Mouse (Mus musculus): ENCODE measurements at regions not wholly inside any gene's neighbourhood (a gene's known extent, or its start where the extent isn't known, plus 50 kb on each side); places are given as distances from the start of the nearest gene placed in this dataset.
A peak's percentile ranks its signal among the peaks of the same experiment; 100 is the strongest.

DNA sequence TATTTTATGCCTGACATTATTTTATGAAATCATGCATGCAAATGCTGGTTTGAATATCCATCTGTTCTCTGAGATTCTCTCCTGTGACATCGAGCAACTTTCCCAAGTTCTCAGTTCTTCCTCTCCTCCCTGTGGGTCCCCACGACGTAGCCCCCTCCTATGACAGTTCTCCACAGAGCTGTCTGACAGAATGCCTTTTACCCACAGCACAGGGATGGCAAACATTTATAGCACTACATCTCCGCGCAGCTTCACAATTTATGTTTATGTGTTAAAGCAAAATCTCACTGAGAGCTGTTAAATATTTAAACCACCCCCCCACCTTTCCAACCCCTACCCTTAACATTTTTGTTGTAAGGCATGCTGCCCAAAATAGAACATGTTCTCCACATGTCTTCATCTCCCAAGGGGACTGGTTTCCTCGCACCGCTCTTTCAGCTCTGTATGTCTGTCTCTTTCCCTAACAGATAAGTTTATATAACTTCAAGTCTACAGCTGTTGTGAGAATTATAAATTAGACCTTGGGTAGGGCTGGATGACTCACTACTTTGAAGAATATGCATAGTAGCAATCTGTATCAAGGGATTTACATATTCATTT is 63.5 kb upstream of the Ndst3 start:
- DNase-seq, result peak; percentile 12

DNA sequence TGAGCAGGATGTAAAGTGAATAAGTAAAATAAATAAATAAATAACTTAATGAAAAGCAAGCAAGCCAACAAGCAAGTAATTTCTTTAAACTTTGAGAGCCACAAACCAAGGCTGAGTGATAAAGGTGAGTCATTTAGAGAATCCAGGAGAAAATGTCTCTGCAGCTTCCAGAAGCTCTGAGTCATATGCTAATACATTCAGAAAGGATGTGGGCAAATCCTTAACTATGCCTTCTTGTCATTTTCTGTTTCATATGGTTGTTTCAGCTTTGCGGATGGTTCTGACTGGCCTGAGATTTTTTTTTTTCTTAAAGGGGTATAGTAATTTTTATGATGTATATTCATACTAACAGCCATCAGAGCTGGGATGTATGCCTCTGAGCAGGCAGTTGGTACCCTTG is 64.3 kb upstream of the Ndst3 start:
- no peak for DNase-seq

DNA sequence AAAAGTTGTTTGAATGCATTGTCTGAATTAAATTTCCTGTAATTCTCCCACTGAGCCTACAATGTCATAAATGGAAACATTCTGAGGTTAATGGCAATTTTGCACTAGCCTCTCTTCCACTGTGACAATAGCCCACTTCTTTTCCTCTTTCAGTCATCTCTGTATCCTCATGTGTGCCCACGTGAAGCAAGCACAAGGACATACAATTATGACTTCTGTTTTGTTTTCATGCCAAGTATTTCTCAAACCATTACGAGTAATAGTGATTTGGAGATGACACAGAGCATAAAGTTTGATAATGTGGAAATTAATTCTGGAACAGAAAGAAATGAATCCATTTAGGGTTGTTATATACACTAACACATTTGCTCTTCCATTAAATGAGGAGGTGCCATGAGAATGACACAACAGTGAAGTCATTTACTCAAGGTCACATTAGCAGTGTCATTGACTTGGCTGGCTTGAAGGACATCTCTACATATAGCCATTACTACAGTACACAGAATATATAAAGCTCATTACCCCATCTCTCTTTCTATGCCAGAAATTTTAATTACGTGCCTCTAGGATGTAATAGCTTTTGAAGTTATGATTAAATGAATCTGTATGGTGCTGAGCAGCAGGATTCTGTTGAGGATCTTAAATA is 75.4 kb upstream of the Ndst3 start:
- DNase-seq, result no peak

DNA sequence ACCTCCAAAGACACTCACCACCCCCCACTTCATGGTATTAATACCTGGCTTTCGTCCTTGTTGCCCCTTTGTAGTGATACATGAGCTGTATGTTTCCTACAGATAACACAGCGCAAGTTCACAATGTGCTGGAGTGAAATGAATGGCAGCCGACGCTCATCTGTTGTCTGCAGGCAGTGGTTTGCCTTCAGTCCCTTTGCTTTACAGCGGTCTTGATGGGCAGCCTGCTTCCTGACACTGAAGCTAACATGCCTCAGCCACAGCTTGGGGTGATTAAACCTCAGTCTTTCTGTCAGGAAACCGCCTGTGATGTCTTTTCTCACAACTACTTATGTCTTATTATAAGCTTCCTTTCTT is 75.9 kb upstream of the Ndst3 start:
- no peak for DNase-seq

DNA sequence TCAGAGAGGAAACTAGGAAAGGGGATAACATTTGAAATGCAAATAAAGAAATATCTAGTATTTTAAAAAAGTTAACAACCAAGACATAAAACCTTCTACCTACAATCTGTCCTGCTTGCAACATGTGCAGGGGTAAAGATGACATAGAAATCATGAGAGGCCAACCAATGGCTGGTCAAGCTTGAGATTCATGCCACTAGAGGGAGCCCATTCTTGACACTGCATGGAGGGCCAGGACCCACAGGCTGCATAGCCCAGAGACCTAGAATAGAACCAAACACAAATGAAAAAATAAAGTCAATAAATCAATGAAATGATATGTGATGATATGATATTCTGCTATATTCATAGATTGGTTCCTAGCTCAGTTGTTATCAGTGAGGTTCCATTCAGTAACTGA is 89.9 kb upstream of the Ndst3 start:
- DNase-seq, result no peak

DNA sequence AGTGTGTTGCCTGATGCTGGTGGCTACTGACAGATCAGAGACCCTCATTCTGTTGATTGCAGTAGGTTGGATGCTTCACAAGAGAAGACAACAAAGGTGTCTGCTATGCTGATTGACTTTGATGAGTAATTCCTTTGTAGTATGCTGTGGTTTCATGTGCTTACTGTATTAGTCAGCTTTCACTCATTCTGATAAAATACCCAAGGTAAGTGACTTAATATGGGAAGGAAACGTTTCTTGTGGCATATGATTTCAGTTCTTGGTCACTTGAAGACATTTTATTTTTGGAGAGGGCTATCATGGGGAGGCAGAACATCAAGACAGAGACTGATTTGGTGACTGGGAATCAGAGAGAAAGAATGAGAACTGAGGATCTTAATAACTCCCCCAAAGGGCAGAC is 90.9 kb upstream of the Ndst3 start:
- DNase-seq, result no peak

DNA sequence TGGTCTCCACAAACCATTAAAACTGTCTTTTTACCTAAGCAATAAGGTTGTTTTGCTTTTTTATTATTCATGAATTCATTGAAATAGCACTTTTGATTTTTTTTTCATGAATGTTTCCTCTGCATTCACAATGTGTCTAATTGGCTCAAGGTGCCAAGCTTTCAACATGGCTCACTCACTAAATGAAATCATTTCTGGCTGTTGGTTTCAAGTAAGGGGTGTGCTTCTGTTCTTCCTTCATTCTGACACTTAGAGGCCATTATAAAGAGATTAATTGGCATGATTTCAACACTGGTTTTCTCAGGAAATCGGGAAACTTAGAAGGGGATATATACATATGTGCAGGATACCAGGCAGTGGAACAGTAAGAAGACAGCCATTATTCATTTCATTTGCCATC is 93.5 kb upstream of the Ndst3 start:
- no peak for DNase-seq

DNA sequence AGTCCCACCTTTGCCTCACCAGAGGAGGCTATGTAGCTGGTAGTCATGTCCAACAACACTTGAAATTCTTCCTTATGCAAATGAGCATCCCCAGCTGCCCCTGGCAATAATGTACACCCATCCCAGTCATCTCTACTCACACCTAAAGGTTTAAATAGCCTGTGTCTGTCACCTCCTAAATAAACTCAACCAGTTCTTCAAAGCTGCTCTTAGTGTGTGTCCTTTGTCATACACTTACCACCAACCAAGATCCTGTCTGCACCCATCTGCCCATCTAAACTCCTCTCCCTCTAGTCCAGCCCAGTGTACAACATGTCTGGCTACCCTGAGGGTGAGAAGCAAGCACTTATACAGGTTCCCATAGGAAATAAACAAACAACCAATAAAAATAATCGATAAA is 103.4 kb upstream of the Ndst3 start:
- DNase-seq, result no peak

DNA sequence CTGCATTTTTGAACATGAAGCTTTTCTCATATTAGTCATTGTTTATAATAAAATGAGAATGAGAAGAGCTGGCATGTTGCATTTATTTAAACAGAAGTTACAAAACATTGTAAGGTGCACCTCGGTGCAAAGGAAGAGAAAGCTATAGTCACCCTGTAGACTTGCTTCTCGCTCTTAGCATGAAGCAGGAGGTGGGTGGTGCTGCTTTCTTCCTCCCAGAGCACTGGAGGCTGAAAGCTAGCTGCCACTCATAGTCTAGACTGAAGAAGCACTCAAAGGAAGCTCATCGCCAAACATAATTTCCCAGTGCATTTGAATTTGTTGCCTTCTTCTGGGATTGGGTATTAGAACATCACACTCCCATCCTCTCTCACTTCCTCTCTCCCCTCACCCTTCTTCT is 114.7 kb upstream of the Ndst3 start:
- no peak for DNase-seq

DNA sequence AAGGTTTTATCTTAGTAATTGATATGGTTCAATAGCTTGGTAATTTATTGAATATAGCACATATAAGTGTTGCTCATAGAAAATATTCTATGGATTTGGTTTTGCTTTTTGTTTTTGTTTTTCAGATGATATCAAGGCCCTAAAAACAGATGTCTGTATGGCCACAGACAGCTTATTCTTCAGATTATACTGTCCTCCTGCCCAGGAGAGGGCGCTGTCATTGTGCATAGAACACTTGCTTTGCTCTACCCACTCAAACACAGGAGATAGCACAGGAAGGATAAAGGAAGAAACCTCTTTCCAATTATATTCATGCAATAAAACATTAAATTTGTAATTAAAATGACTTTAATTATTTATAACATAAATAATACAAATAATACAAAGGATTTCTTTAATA is 115.4 kb upstream of the Ndst3 start:
- no peak for DNase-seq

DNA sequence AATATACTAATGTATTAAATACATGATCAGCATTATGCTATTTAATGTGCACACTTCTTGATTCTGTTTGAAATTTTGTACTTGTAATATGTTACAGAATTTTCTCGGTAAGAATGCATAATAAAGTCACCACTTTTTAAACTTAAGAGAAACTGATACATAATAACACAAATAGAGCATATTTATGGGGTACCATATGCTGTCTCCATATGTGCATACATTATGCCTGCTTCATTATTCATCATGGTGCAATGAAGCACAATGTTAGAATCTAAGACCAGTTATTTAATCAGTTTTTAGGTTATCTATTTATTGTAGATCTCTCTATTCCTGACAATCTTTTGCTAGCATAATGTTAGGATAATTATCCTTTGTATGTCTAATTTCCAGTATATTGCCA is 115.9 kb upstream of the Ndst3 start:
- no peak for DNase-seq

DNA sequence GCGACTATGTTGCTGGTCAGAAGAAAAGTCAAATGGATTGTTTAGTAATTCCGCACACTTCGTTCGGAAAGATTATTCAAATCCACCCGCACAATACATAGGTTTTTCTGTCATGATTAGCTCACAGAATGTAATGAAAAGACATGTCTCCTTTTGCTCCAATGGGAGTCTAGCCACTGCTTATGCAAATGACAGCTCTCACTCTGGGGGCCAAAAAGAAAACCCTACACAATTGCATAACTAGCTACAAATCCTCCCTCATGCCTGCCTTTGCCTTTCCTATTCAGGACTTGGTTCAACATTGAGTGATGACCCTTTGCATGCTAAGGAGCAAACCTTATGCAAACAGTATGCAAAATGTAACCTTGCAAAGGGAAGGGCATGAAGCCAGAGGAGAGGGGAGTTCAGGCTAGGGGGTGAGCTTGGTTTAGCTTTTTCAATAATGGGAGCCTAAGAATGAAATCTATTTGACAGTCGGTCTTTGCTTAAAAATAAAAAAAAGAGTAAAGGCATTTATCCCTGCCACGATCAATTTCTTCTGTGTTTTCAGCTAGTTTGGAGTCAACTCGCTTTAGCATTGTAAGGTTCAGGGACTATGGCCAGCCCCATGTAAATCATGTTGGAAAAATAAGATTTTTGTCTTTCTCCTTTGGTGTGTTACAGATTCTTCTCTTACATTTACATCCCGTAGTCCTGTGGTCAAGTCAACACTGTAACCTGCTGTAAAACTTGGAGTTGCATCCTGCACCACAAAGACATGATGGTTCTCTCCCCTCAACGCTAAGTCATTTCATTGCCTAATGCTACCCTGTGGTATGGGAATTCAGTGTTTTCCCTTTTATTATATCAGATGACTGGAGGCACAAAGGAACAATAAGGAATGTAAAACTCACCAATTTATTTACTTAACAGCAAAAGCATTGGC is 119.6 kb upstream of the Ndst3 start:
- DNase-seq, result no peak

DNA sequence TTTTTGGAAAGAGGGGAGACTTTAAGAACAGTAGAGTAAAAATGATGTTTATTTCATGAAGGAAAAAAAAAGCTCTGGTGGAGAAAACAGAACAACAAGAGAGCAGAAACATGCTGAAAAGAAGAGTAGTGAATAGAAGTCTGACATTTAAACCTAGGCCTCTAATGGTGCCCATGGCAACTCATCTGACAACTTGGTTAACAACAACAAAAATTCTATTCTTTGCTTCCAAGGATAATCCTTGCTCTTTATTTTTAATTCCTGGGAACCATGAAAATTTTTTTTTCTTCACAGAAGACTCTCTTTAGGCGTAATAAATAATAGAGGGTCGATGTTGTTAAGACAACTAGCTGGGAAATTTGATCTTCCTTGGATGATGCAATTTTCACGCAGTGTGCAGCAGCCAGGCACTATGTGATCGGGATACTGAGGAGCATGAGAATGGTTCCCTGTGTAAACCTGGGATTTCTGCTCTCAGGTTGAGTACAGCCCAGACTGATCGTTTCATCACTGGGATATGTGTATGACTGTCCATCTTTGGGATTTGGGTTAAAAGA is 120.4 kb upstream of the Ndst3 start:
- no peak for DNase-seq

DNA sequence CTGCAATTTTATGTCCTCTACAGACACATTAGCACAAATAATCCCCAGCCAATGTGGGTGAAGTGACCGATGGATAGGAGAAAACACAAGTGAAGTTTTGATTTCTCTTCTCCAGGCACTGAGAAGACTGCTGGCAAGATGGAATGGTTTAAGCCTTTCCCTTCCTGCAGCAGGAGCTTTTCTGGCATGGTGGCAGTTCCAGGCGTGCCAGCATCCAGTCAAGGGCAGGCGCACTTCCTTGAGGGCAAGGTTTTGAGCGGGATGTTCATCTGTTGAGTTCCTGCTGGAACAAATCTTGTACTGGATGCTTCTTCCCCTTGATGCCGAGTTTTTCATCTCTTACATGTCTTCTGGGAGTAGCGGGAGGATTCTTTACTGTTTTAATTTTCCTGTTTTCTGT is 138.1 kb upstream of the Ndst3 start:
- no peak for DNase-seq

DNA sequence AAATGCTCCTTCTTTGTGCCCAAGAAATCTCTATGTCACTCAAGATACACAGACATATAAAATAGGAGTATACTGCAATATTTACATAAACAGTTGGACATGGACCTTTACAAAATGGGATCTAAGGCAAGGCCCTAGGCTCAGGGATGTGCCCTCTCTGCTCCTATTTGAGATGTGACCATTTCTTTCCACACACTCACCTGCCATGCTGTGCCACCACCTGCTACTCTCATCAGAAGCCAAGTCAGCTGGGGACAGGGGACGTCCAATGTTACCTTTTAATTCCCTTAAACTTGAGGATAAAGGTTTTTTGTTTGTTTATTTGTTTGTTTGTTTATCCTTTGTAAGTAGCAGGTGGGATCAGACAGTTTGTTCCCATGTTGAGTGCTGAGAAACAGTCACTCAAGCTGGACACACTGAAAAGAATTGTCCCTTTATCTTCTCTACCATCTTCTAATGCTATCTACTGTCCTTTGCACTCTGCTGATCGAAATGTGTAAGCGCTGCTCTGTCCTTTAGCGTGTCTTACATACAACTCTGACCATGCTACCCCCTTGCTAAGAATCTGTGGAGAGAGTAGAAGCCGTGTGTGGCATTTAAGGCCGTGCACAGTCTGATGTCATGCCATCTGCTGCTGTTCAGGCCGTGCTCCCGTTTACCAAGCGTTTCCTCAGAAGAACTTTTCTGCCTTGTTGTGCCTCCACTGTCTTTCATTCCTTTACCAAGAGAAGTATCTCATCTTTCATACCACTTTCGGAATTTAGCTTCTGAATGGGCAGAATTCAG is 147.9 kb upstream of the Ndst3 start:
- no peak for DNase-seq

DNA sequence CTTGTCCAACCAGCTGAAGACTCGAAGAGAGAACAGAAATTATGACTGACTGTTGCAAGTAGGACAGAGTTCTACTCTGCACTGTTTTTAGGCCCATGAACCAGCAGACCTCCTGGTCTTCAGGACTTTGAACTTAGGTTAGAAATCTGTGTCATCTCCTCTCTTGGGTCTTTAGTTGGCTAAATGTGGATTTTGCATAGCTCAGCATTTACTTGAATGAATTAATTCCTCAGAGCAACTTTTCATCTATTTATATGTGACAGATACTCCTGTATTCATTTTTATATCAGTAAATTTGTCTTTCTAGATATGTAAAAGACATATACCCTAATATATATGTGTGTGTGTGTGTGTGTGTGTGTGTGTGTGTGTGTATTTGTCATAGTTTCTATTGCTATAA is 155.9 kb upstream of the Ndst3 start:
- no peak for DNase-seq

DNA sequence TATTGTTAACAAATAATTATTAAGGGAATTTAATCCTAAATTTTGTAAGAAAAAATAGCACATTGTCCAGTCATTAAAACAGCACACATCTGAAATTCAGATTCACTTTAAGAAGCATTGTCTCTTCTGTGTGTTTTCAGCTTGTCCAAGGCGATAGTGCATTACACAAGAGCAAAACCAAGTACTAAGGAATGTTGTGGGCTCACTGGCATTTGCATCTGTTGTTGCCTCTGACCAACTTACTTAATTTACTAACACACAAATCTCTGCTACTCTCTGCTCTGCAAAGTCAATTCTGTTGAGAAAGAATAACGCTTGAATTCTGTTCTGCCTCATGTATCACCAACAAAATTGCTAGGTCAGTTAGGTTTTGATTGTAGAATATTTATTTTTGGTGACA is 158.0 kb upstream of the Ndst3 start:
- no peak for DNase-seq

DNA sequence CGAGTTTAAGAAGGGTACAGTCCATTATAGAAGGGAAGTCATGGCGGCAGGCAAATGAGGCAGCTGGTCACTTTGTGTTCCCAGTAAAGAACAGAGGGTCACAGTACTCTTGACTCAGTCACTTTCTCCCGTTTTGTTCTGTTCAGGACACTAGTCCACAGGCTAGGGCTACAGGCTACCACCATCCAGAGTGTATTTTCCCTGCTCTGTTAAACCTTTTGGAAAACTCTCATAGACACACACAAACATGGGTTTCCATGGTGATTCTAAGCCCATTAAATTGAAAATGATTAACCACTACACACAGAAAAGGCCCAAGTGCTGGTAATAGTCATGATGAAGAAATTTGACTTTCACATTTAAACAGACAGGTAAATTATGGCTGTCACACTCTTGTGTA is 162.2 kb upstream of the Ndst3 start:
- no peak for DNase-seq

DNA sequence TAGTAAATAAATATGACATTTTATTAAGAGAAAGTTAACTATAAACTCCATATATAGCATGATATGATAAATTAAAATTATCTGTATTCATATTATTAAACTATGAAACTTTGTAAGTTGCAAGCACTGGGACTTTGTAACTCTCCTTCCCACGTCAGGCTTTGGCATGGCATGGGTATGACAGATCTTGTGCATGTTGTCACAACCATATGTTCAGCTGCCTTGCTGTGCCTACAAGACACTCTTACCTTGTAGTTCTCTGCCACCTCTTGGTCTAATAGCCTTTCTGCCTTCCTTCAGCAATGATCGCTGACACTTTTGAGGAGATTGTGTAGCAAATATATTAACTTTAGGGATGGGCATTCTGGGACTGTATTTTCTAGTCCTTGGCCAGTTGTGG is 183.1 kb upstream of the Ndst3 start:
- DNase-seq, result no peak

DNA sequence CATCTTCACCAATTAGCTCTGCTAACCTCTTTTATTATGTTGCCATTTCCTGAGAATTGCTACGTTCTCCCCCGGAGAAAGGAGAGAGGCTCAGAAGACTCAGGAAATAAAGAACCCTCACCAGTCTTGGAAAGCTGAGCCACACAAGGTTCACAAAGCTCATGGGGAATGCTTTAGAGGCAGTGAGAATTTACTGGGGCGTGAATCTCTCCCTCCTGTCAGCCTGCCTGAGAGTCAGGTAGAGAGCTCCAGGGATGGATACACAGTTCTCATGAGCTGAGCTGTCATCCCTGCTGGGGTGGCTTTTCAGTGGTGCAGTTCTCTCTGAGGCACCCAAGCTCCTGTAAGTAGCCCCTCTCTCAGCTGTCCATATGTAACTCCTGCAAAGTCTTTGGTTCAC is 203.0 kb upstream of the Ndst3 start:
- DNase-seq, result no peak

DNA sequence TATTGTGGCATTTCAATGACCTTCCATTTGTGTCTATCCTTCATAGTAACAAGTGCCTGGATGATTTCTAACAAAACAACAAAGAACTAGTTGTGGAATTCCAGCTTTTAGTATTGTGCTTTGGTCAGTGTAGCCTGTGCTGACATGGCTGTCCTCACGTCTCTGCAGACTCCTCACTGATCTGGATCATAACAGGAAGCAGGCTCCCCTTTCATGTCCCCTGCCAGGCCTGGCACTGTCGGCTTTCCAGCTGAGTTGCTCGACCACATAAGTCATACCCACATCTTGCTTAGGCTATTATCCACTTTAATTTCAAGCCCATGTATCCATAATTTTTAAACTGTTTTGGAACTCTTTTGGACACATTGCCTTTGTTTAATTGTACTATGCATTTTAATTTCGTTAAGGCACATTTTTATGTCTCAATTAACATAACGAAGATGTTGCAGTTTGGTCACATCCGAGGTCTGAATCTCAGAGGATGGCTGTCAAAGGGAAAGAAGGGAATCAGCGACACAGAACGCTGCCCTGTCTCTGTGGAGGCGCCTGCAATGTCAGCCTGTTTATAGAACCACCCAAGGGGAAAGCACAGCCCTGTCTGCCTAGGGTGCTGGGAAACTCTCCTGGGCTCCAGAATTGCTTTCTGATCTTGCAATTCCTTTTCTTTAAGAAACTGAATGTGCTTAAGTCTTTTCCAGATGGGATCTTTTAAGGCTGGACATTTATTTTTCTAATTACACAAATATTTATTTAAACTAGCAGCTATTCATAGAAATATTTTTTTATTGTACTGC is 215.5 kb upstream of the Ndst3 start:
- no peak for DNase-seq

DNA sequence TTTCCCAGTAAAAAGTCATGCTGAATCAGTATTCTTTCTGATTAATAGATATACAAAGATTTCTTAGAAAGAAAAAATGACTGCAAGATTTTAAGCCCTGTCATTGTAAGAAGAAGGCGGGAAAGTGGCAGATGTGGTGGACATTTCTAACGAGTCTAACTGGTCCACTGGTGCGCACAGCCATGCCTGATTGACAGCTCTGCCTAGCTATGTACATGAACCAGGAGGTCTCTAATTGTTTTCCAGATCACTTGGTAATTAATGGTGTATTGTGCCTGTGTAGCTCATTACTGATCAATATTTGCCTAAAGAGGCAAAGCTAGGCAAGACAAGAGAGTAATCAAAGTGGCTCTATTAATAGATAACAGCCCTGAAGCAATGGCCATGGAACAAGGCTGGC is 227.5 kb upstream of the Ndst3 start:
- DNase-seq, result no peak
